Mouse (Mus musculus): ENCODE measurements around the gene Mmp21. TPM values are rescaled to one million over a fixed set of nuclear protein-coding genes. Genes with fewer than 3 reads are reported as not detected.

The Mmp21 gene
- 0.13 and 0.17 TPM in 2 replicates for polyA plus RNA-seq (2015; fragmentation: Nextera tagmentation; extraction: Ambion mirVana)

GRCm38 (mm10) chr7:133679961-133680360 is at the start of gene Mmp21:
TSS of gene Mmp21 (minus strand) at chr7:133680061.
- H3K9ac ChIP-seq: no peak within 1 kb of the TSS
- WGBS: 88% methylated on average over 3 of the region's 3 CpGs
- H3K27me3 ChIP-seq: no peaks in the 10 kb centered on the region
- H3K9me3 ChIP-seq (replicated peaks): no peaks in the 10 kb centered on the region
- no peak within 1 kb of the TSS for H3K4me3 ChIP-seq (replicated peaks)
- no peak within 1 kb of the TSS for H3K4me2 ChIP-seq (replicated peaks)
- no peaks in the 10 kb centered on the region for H3K36me3 ChIP-seq
- no peak within 1 kb of the TSS for H3K27ac ChIP-seq (replicated peaks)
- ATAC-seq (ENCODE audit: insufficient number of reproducible peaks, low FRiP score, low TSS enrichment, low read depth): no peak
- no peaks in the 10 kb centered on the region for H3K4me1 ChIP-seq

GRCm38 (mm10) chr7:133729351-133729750 is 49.5 kb upstream of the Mmp21 start:
- H3K4me2 ChIP-seq (replicated peaks): no peak overlapping the region
- ATAC-seq (ENCODE audit: insufficient number of reproducible peaks, low FRiP score, low TSS enrichment, low read depth): no peak
- no peaks in the 10 kb centered on the region for H3K4me1 ChIP-seq
- H3K36me3 ChIP-seq: peaks cover 9% of the 10 kb centered on the region
- no peaks in the 10 kb centered on the region for H3K27me3 ChIP-seq
- WGBS: 76% methylated on average over 5 of the region's 5 CpGs
- H3K9ac ChIP-seq: no peak overlapping the region
- H3K9me3 ChIP-seq (replicated peaks): no peaks in the 10 kb centered on the region
- no peak overlapping the region for H3K27ac ChIP-seq (replicated peaks)
- H3K4me3 ChIP-seq (replicated peaks): no peak overlapping the region

- H3K9ac ChIP-seq: no peak overlapping the region
- no peaks in the 10 kb centered on the region for H3K9me3 ChIP-seq (replicated peaks)
- no peak overlapping the region for H3K27ac ChIP-seq (replicated peaks)
- H3K27me3 ChIP-seq: no peaks in the 10 kb centered on the region
- H3K4me2 ChIP-seq (replicated peaks): no peak overlapping the region
- no peak overlapping the region for H3K4me3 ChIP-seq (replicated peaks)
- WGBS: 80% methylated on average over 6 of the region's 6 CpGs
- ATAC-seq (ENCODE audit: insufficient number of reproducible peaks, low FRiP score, low TSS enrichment, low read depth): no peak
- H3K36me3 ChIP-seq: peaks cover 18% of the 10 kb centered on the region
- no peaks in the 10 kb centered on the region for H3K4me1 ChIP-seq
These were observed 47.2 kb upstream of the Mmp21 start for GRCm38 (mm10) chr7:133727027-133727426.

- no peaks in the 10 kb centered on the region for H3K9me3 ChIP-seq (replicated peaks)
- H3K4me3 ChIP-seq (replicated peaks): no peak overlapping the region
- peaks cover 27% of the 10 kb centered on the region for H3K36me3 ChIP-seq
- H3K27me3 ChIP-seq: no peaks in the 10 kb centered on the region
- no peaks in the 10 kb centered on the region for H3K4me1 ChIP-seq
- H3K4me2 ChIP-seq (replicated peaks): no peak overlapping the region
- H3K27ac ChIP-seq (replicated peaks): no peak overlapping the region
- WGBS: 64% methylated on average over 10 of the region's 10 CpGs
- no peak overlapping the region for H3K9ac ChIP-seq
- no peak for ATAC-seq (ENCODE audit: insufficient number of reproducible peaks, low FRiP score, low TSS enrichment, low read depth)
These were observed 45.7 kb upstream of the Mmp21 start for GRCm38 (mm10) chr7:133725571-133725970.

- no peak overlapping the region for H3K9ac ChIP-seq
- peaks cover 34% of the 10 kb centered on the region for H3K36me3 ChIP-seq
- H3K4me3 ChIP-seq (replicated peaks): no peak overlapping the region
- no peak overlapping the region for H3K27ac ChIP-seq (replicated peaks)
- no peaks in the 10 kb centered on the region for H3K4me1 ChIP-seq
- no peaks in the 10 kb centered on the region for H3K27me3 ChIP-seq
- no peak overlapping the region for H3K4me2 ChIP-seq (replicated peaks)
- no peaks in the 10 kb centered on the region for H3K9me3 ChIP-seq (replicated peaks)
- WGBS: 70% methylated on average over 10 of the region's 10 CpGs
- no peak for ATAC-seq (ENCODE audit: insufficient number of reproducible peaks, low FRiP score, low TSS enrichment, low read depth)
These were observed 45.0 kb upstream of the Mmp21 start for GRCm38 (mm10) chr7:133724844-133725243.

GRCm38 (mm10) chr7:133720616-133721015 is 40.8 kb upstream of the Mmp21 start:
- ATAC-seq (ENCODE audit: insufficient number of reproducible peaks, low FRiP score, low TSS enrichment, low read depth): no peak
- Histone ChIP-seq H3K9me3 (replicated peaks) (no peaks in the 10 kb centered on the region), H3K27ac (replicated peaks) (no peak overlapping the region), H3K36me3 (peaks cover 74% of the 10 kb centered on the region), H3K4me2 (replicated peaks) (no peak overlapping the region), H3K27me3 (no peaks in the 10 kb centered on the region), H3K4me3 (replicated peaks) (no peak overlapping the region), H3K4me1 (no peaks in the 10 kb centered on the region), H3K9ac (no peak overlapping the region)
- WGBS: 69% methylated on average over 11 of the region's 11 CpGs

- 98% methylated on average over 1 of the region's 1 CpGs for WGBS
- Histone ChIP-seq H3K27me3 (no peaks in the 10 kb centered on the region), H3K27ac (replicated peaks) (no peak overlapping the region), H3K36me3 (peaks cover 89% of the 10 kb centered on the region), H3K4me1 (no peaks in the 10 kb centered on the region), H3K9me3 (replicated peaks) (no peaks in the 10 kb centered on the region), H3K4me2 (replicated peaks) (no peak overlapping the region), H3K4me3 (replicated peaks) (no peak overlapping the region), H3K9ac (no peak overlapping the region)
- ATAC-seq (ENCODE audit: insufficient number of reproducible peaks, low FRiP score, low TSS enrichment, low read depth): no peak
These were observed 38.7 kb upstream of the Mmp21 start for GRCm38 (mm10) chr7:133718580-133718979.

GRCm38 (mm10) chr7:133715387-133715786 is 35.5 kb upstream of the Mmp21 start:
- H3K9me3 ChIP-seq (replicated peaks): no peaks in the 10 kb centered on the region
- 82% methylated on average over 4 of the region's 4 CpGs for WGBS
- H3K9ac ChIP-seq: no peak overlapping the region
- no peaks in the 10 kb centered on the region for H3K4me1 ChIP-seq
- no peak overlapping the region for H3K4me3 ChIP-seq (replicated peaks)
- H3K36me3 ChIP-seq: peaks cover 79% of the 10 kb centered on the region
- H3K27me3 ChIP-seq: no peaks in the 10 kb centered on the region
- ATAC-seq (ENCODE audit: insufficient number of reproducible peaks, low FRiP score, low TSS enrichment, low read depth): no peak
- no peak overlapping the region for H3K4me2 ChIP-seq (replicated peaks)
- H3K27ac ChIP-seq (replicated peaks): no peak overlapping the region

- H3K9ac ChIP-seq: no peak overlapping the region
- no peak overlapping the region for H3K27ac ChIP-seq (replicated peaks)
- peaks cover 4% of the 10 kb centered on the region; the same call in 1 of the 2 replicates for H3K36me3 ChIP-seq
- no peak for ATAC-seq (ENCODE audit: insufficient number of reproducible peaks, low FRiP score, low TSS enrichment, low read depth)
- H3K27me3 ChIP-seq: no peaks in the 10 kb centered on the region
- no peak overlapping the region for H3K4me3 ChIP-seq (replicated peaks)
- WGBS: 90% methylated on average over 2 of the region's 2 CpGs
- H3K4me1 ChIP-seq: peaks cover 9% of the 10 kb centered on the region; the same call in 1 of the 2 replicates
- no peaks in the 10 kb centered on the region for H3K9me3 ChIP-seq (replicated peaks)
- H3K4me2 ChIP-seq (replicated peaks): no peak overlapping the region
These were observed 27.4 kb upstream of the Mmp21 start for GRCm38 (mm10) chr7:133707301-133707700.

GRCm38 (mm10) chr7:133703906-133704305 is 24.0 kb upstream of the Mmp21 start:
- no peak for ATAC-seq (ENCODE audit: insufficient number of reproducible peaks, low FRiP score, low TSS enrichment, low read depth)
- 92% methylated on average over 7 of the region's 7 CpGs for WGBS
- H3K9me3 ChIP-seq (replicated peaks): no peaks in the 10 kb centered on the region
- no peak overlapping the region for H3K4me2 ChIP-seq (replicated peaks)
- H3K4me3 ChIP-seq (replicated peaks): no peak overlapping the region
- peaks cover 15% of the 10 kb centered on the region for H3K36me3 ChIP-seq
- no peak overlapping the region for H3K27ac ChIP-seq (replicated peaks)
- H3K27me3 ChIP-seq: no peaks in the 10 kb centered on the region
- no peak overlapping the region for H3K9ac ChIP-seq
- peaks cover 3% of the 10 kb centered on the region; the same call in 1 of the 2 replicates for H3K4me1 ChIP-seq

- Histone ChIP-seq H3K27me3 (no peaks in the 10 kb centered on the region), H3K27ac (replicated peaks) (no peak overlapping the region), H3K4me1 (no peaks in the 10 kb centered on the region), H3K36me3 (peaks cover 17% of the 10 kb centered on the region), H3K4me3 (replicated peaks) (no peak overlapping the region), H3K9me3 (replicated peaks) (no peaks in the 10 kb centered on the region), H3K4me2 (replicated peaks) (no peak overlapping the region), H3K9ac (no peak overlapping the region)
- ATAC-seq (ENCODE audit: insufficient number of reproducible peaks, low FRiP score, low TSS enrichment, low read depth): no peak
- WGBS: 94% methylated on average over 10 of the region's 10 CpGs
These were observed 22.5 kb upstream of the Mmp21 start for GRCm38 (mm10) chr7:133702333-133702732.

GRCm38 (mm10) chr7:133701366-133701765 is 21.5 kb upstream of the Mmp21 start:
- WGBS: 95% methylated on average over 7 of the region's 7 CpGs

More at GRCm38 (mm10) chr7:133701366-133701765, 21.5 kb upstream of the Mmp21 start:
- no peak overlapping the region for H3K4me2 ChIP-seq (replicated peaks)
- no peak for ATAC-seq (ENCODE audit: insufficient number of reproducible peaks, low FRiP score, low TSS enrichment, low read depth)
- H3K4me3 ChIP-seq (replicated peaks): no peak overlapping the region
- no peak overlapping the region for H3K9ac ChIP-seq
- H3K36me3 ChIP-seq: peaks cover 27% of the 10 kb centered on the region
- H3K9me3 ChIP-seq (replicated peaks): no peaks in the 10 kb centered on the region
- H3K27me3 ChIP-seq: no peaks in the 10 kb centered on the region
- H3K4me1 ChIP-seq: no peaks in the 10 kb centered on the region
- H3K27ac ChIP-seq (replicated peaks): no peak overlapping the region
